Mouse (Mus musculus): ENCODE data around the gene Gpr180.

GRCm38 (mm10) chr14:118148554-118148953, 11.6 kb downstream of the Gpr180 start:
- TF ChIP-seq CTCF (IDR thresholded peaks at IDR 0.05; ENCODE audit: insufficient read depth, low read depth, low read length) (no peak), POLR2A (IDR thresholded peaks at IDR 0.05; ENCODE audit: insufficient read depth, low read depth, low read length) (no peak)
